Mouse (Mus musculus): ENCODE results near the gene Sis.

Gene Sis

GRCm38 (mm10) chr3:72967675-72968074 lies at the start of gene Sis:
Gene Sis, minus strand, starts transcription at chr3:72967863.
- no peak for DNase-seq (ENCODE audit: low read depth, low spot score)

GRCm38 (mm10) chr3:73006045-73006444 lies 38.4 kb upstream of the Sis start:
- no peak for DNase-seq (ENCODE audit: low read depth, low spot score)

- no peak for DNase-seq (ENCODE audit: low read depth, low spot score)
These were observed 35.5 kb upstream of the Sis start for GRCm38 (mm10) chr3:73002933-73003696.

GRCm38 (mm10) chr3:72997517-72997916 lies 29.9 kb upstream of the Sis start:
- DNase-seq (ENCODE audit: low read depth, low spot score) = no peak

- DNase-seq (ENCODE audit: low read depth, low spot score) = no peak
These were observed 23.3 kb upstream of the Sis start for GRCm38 (mm10) chr3:72990992-72991391.

GRCm38 (mm10) chr3:72976602-72977001 lies 8.9 kb upstream of the Sis start:
- DNase-seq (ENCODE audit: low read depth, low spot score) = no peak

GRCm38 (mm10) chr3:72918919-72919526 lies 48.6 kb downstream of the Sis start:
- DNase-seq (ENCODE audit: low read depth, low spot score) = no peak

- DNase-seq (ENCODE audit: low read depth, low spot score) = no peak
These were observed 85.2 kb downstream of the Sis start for GRCm38 (mm10) chr3:72882501-72882900.

GRCm38 (mm10) chr3:72868141-72868540 lies 99.5 kb downstream of the Sis start:
- DNase-seq (ENCODE audit: low read depth, low spot score) = no peak

- DNase-seq (ENCODE audit: low read depth, low spot score) = no peak
These were observed 108.9 kb downstream of the Sis start for GRCm38 (mm10) chr3:72858738-72859137.

GRCm38 (mm10) chr3:72855405-72855804 lies 112.3 kb downstream of the Sis start:
- no peak for DNase-seq (ENCODE audit: low read depth, low spot score)

GRCm38 (mm10) chr3:72840641-72841040 lies 127.0 kb downstream of the Sis start:
- no peak for DNase-seq (ENCODE audit: low read depth, low spot score)

Measured in retina, postnatal 7 days (tissue).